Mouse (Mus musculus) cerebellum, adult (tissue): Measurements from ENCODE around the gene Gorasp1.

Source experiments
- ATAC-seq: cut with Nextera tagmentation; 2 replicates; pipeline ENCODE4 v1.9.2; 2017; ENCODE audit warnings: mild to moderate bottlenecking, moderate library complexity, mixed read lengths; ENCODE audit not compliant: insufficient number of reproducible peaks, low FRiP score, low TSS enrichment

Gene Gorasp1

GRCm38 (mm10) chr9:119937005-119937773, at the start of gene Gorasp1, which contains the start of gene Ttc21a:
Gene Gorasp1 (minus strand): TSS chr9:119937565.
Gene Ttc21a (plus strand): TSS chr9:119937606.
- peak; percentile 70 for ATAC-seq

- no peak for ATAC-seq
Observed at GRCm38 (mm10) chr9:119985881-119986574, 48.7 kb upstream of the Gorasp1 start.

GRCm38 (mm10) chr9:119984536-119985011, 47.2 kb upstream of the Gorasp1 start, which contains the start of gene Csrnp1:
Gene Csrnp1 (minus strand): TSS chr9:119984658.
- ATAC-seq, result 0 out of 2 replicates have a peak, but pooled peaks have one; percentile 10

GRCm38 (mm10) chr9:119983585-119984535, 46.5 kb upstream of the Gorasp1 start:
- peak; percentile 42 for ATAC-seq

GRCm38 (mm10) chr9:119982956-119983551, 45.7 kb upstream of the Gorasp1 start:
- no peak for ATAC-seq

GRCm38 (mm10) chr9:119982241-119982811, 45.0 kb upstream of the Gorasp1 start:
- no peak for ATAC-seq

GRCm38 (mm10) chr9:119981183-119982179, 44.1 kb upstream of the Gorasp1 start:
- no peak for ATAC-seq

GRCm38 (mm10) chr9:119980770-119981182, 43.4 kb upstream of the Gorasp1 start:
- ATAC-seq, result no peak

- ATAC-seq, result no peak
Observed at GRCm38 (mm10) chr9:119979749-119980148, 42.4 kb upstream of the Gorasp1 start.

- no peak for ATAC-seq
Observed at GRCm38 (mm10) chr9:119978811-119979441, 41.6 kb upstream of the Gorasp1 start.

GRCm38 (mm10) chr9:119978151-119978810, 40.9 kb upstream of the Gorasp1 start:
- ATAC-seq, result no peak

GRCm38 (mm10) chr9:119977557-119978060, 40.2 kb upstream of the Gorasp1 start:
- no peak for ATAC-seq

- ATAC-seq, result no peak
Observed at GRCm38 (mm10) chr9:119976704-119977556, 39.6 kb upstream of the Gorasp1 start.

- no peak for ATAC-seq
Observed at GRCm38 (mm10) chr9:119975286-119975685, 37.9 kb upstream of the Gorasp1 start.

GRCm38 (mm10) chr9:119974609-119975008, 37.2 kb upstream of the Gorasp1 start:
- no peak for ATAC-seq

- no peak for ATAC-seq
Observed at GRCm38 (mm10) chr9:119973869-119974520, 36.6 kb upstream of the Gorasp1 start.
